Mouse (Mus musculus) E14TG2a.4 (cell line): ENCODE measurements at regions not wholly inside any gene's neighbourhood (a gene's known extent, or its start where the extent isn't known, plus 50 kb on each side); places are given as distances from the start of the nearest gene placed in this dataset.

Experiments
- CTCF ChIP-seq: conservative IDR thresholded peaks from 2 replicates; pipeline ENCODE4 v1.5.1; 2014; ENCODE audit warnings: low read length
- POU5F1 ChIP-seq: IDR thresholded peaks from 2 replicates; pipeline ENCODE4 v1.6.1; 2014; ENCODE audit warnings: low read length, borderline replicate concordance

- TF ChIP-seq CTCF (no peak), POU5F1 (no peak)
Measured at GRCm38 (mm10) chr3:130883319-130883718, 153.1 kb upstream of the Rpl34 start.
